Mouse (Mus musculus) thymus, postnatal 14 days (tissue): ENCODE data around the gene Ncoa5.

Experiments
- DNase-seq: peaks from one replicate; pipeline ENCODE4 v3.0.0; 2021

Ncoa5 gene

GRCm38 (mm10) chr2:164991808-164992207, 42.9 kb downstream of the Ncoa5 start:
- DNase-seq, result no peak

- DNase-seq, result no peak
These were observed 43.6 kb downstream of the Ncoa5 start for GRCm38 (mm10) chr2:164991111-164991510.

DNA sequence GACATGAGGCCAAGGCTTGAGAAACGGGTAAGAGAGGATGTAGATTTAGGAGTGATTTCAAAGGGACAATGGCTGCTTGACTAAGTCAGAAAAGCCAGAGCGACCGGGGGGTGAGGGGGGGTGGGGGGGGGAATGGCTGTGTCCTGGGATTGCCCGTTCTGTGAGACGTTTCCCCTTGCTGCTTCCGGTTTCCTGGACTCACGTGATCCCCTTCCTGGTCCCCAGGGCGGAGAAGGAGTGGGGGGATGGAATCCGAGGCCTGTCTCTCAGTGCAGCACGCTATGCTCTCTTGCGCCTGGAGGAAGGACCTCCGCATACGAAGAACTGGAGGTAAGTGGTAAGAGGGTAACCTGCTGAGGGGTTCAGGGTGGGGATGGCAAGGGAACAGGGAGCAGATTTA, 45.9 kb downstream of the Ncoa5 start:
- DNase-seq, result no peak

- DNase-seq, result no peak
These were observed 48.2 kb downstream of the Ncoa5 start for GRCm38 (mm10) chr2:164986371-164987027.

GRCm38 (mm10) chr2:164985962-164986361, 48.7 kb downstream of the Ncoa5 start:
- DNase-seq, result no peak

DNA sequence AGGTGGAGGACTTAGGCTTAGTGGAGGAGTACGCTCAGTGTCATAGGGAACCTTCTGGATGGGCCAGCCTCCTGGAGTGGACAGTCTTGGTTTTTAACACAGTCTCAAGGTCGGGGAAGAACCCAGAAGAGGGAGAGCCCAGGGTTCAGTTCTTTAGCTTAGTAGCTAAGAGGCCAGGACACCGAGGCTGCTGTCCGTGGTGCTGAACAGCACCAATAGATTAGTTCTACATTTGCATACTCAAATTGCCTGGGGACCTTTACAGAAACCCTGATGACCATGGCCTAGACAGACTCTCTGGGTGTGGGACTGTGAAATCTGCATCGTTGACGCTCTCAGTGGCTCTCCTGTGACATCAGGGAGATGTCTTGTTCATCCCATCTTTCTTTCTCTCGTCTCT, 54.9 kb downstream of the Ncoa5 start:
- peak; percentile 57 for DNase-seq

DNA sequence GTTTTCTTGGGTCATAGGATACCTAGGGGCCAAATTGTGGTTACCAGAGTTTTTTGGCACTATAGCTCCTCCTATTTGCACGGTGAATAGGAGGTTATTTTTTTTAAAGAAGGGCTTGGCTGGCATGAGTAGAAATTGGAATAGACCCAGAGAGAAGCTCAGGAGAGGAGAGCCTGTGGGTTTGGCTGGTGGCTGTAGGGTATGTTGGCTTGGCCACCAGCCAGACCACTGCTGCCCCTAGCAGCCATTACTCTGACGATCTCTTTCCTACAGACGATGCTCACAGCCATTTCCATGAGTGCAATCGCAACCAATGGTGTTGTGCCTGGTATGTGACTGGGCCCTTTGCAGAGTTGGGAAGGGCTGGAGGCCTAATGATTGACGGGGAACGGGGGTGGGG, 59.1 kb downstream of the Ncoa5 start:
- DNase-seq, result no peak

- DNase-seq, result no peak
These were observed 62.0 kb downstream of the Ncoa5 start for GRCm38 (mm10) chr2:164972646-164973045.

DNA sequence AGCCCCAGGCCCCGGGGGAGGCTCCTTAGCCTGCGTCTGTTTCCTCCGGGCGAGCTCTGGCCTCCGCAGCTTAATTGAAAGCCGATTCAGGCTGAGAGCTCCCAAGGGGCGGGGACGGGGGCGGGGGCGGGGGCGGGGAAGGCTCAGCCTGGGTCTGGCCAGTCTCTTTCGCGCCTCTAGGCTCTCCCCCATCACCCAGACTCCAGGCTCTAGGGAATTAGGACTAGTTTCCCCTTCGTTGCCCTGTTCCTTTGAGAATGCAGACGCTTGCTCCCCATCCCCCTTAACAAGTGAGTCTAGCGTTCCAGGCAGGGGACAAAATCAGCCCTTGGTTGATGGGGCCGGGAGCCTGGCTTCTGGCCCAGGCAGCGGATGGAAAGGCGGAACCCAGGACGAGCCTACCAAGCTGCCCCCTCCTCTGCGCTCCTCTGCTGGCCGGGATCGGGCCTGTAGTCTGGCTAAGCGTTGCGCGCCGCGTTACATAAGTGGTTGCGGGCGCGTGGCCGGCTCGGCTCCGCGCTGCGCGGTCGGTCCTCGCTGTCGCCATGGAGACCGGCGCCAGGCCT, 64.0 kb downstream of the Ncoa5 start:
- DNase-seq, result no peak

- DNase-seq, result no peak
These were observed 65.3 kb downstream of the Ncoa5 start for GRCm38 (mm10) chr2:164969348-164969781.

- DNase-seq, result no peak
These were observed 66.2 kb downstream of the Ncoa5 start for GRCm38 (mm10) chr2:164968451-164968851.

GRCm38 (mm10) chr2:164967761-164968440, 66.8 kb downstream of the Ncoa5 start:
- DNase-seq, result no peak

GRCm38 (mm10) chr2:164967193-164967592, 67.5 kb downstream of the Ncoa5 start:
- no peak for DNase-seq

DNA sequence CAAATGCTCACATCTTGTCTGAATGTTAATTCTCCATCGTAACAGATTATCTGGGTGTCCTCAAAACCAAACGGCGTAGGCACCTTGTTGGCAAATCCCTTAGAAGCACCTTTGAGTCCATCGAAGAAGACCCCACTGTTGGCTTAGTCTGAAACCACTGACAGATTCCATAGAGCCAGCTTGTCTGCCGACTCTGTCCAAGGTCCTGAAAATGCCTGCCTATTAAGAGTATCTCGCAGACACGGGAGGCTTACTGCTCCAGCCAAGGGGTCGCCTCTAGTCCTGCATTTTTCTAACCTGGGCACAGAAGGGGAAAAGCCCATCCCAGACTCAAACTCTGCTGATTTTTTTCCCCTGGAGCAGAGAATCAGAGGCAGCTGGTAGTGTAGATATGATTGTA, 68.3 kb downstream of the Ncoa5 start:
- no peak for DNase-seq

- DNase-seq, result no peak
These were observed 69.7 kb downstream of the Ncoa5 start for GRCm38 (mm10) chr2:164964981-164965380.

DNA sequence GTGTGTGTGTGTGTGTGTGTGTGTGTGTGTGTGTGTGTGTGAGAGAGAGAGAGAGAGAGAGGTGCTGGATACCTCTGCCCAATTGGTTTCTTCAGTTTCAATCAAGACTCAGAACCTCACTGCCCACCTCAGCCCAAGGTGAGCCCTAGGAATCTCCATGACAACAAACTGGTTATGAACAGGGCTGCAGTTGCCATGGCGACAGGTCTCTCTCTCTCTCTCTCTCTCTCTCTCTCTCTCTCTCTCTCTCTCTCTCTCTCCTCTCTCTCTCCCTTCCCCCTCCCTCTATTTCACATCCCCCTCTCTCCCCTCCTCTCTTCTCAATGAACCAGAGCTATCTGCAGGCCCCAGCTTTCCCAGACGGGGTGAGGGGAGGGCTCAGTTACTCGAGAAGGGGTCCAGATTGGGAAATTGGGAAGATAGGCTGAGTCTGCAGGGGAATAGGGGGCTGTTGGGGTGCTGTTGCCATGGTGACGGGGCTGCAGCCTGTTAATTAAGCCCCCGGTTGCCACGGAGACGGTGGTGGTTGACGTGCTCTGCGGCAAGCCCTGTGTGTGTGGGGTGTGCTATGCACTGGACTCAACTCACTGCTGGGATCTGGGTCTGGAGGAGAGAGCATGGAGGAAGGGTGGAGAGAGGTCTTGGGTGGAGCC, 70.3 kb downstream of the Ncoa5 start:
- DNase-seq, result no peak

GRCm38 (mm10) chr2:164962183-164962580, 72.5 kb downstream of the Ncoa5 start:
- no peak for DNase-seq

DNA sequence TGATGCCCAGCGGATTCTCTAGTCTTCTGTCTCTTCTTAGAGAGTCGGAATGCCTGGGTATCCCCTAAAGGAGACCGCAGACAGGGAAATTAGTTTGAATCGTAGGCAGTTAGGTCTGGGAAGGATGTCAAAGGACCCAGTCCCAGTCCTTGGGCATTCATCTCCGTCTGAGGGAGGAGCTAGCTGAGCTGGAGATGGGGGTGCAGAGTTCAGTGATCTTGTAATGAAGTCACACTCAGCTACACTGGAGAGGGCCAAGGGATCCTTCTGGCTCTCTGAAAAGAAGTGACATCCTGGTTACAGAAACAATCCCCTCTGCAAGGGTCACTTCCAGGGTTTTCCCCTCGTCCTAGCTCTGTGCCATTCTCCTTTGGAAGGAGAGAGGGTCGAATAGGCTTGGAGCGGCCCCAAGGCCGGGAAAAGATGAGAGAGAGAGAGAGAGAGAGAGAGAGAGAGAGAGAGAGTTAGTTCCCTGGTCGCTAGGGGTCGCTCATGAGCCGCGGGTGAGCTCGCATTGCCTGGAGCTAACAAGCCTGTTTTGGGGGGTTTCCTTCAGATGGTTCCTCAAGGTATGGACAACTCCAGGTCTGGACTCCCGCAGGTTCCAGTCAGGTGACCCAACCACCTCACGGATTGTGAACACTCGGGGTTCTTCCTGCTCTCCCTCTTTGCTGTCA, 73.0 kb downstream of the Ncoa5 start:
- DNase-seq, result peak; percentile 77

GRCm38 (mm10) chr2:164960716-164961441, 73.8 kb downstream of the Ncoa5 start, which contains the start of gene Slc12a5:
Gene Slc12a5 (plus strand): TSS chr2:164960802.
- DNase-seq, result peak; percentile 55

GRCm38 (mm10) chr2:164957548-164958315, 76.9 kb downstream of the Ncoa5 start:
- no peak for DNase-seq

- no peak for DNase-seq
These were observed 78.5 kb downstream of the Ncoa5 start for GRCm38 (mm10) chr2:164956195-164956594.

DNA sequence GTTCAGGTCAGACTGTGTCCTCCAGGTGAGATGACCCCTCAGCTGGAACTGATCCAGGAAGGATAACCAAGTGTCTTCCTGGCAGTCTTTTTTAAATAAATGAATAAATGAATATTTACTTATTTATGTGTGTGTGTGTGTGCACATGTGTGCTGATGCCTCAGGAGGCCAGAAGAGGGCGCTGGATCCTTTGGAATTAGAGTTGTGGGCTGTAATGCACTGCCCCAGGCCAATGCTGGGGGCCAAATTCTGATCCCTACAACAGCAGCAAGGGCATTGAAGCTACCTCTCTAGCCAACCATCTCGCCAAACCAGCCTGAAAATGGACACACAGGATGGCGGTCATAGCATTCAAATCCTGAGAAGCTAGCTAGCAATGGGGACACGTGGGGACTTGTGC, 78.9 kb downstream of the Ncoa5 start:
- DNase-seq, result no peak
